9 mouse cellular contexts compared by ENCODE assay signal in genomic region chr5:122987211-122988020, GRCm38 (mm10). TPM values are rescaled to one million over a fixed set of nuclear protein-coding genes. Genes with fewer than 3 reads are reported as not detected.
DNase-seq lines count a peak whose midpoint lies in the region; ATAC-seq and TF ChIP-seq lines count a peak whose summit lies in the region.
"Had no signal": no experiment of that assay in that cellular context is flagged by ENCODE, and none has a peak within 500 bp of the region (broad histone marks: within the 10 kb centered on the region; RNA-seq: fewer than 3 reads in every experiment).

No protein-coding gene starts in this region.

- TF ChIP-seq EP300 in CH12.LX (IDR thresholded peaks at IDR 0.05; ENCODE audit: low read length) = no peak

- peaks cover 13 to 59% of the 10 kb centered on the region in 2 experiments for H3K4me1 ChIP-seq in CH12.LX (ENCODE audit: control insufficient read depth in 1 of 2, insufficient read depth in 2 of 2)
- H3K4me1 ChIP-seq in midbrain, postnatal 0 days (ENCODE audit: insufficient read depth, low read length) = peaks cover 7% of the 10 kb centered on the region; the same call in 1 of the 2 replicates

- peak; percentile 31; the same call in 1 of the 2 replicates for ATAC-seq in midbrain, postnatal 0 days (ENCODE audit: low FRiP score)

- 5% methylated on average over 39 of the region's 39 CpGs for WGBS in midbrain, postnatal 0 days

- intact Hi-C loops in gastrocnemius, adult 2 months (cut with DNase I) = loop anchor here (2.0 kb wide), 1 partner anchor 21 kb away; no protein-coding TSS in a partner anchor
- intact Hi-C loops in heart, postnatal 10 days (cut with DNase I) = loop anchor here (2.0 kb wide), 1 partner anchor 25 kb away; no protein-coding TSS in a partner anchor

- peak overlapping the region; percentile 77 for H3K4me3 ChIP-seq in gastrocnemius, adult 2 months
- peak overlapping the region; percentile 59 to 76 (median 63) for H3K4me3 ChIP-seq in CH12.LX (replicated peaks in 1 of 3; ENCODE audit: low read depth in 2 of 3, low read length in 2 of 3, poor library complexity in 1 of 3)
- H3K4me3 ChIP-seq in midbrain, postnatal 0 days (ENCODE audit: low read depth, low read length) = peak overlapping the region; percentile 67

- H3K4me2 ChIP-seq in CH12.LX (ENCODE audit: insufficient read depth, low read depth, poor library complexity, severe bottlenecking) = peak overlapping the region; percentile 67
- H3K4me2 ChIP-seq in midbrain, postnatal 0 days (ENCODE audit: low read depth, low read length, poor library complexity, severe bottlenecking) = peak overlapping the region; percentile 96

- peaks cover 13% of the 10 kb centered on the region for H3K79me2 ChIP-seq in CH12.LX (replicated peaks; ENCODE audit: control insufficient read depth, extremely low read depth, insufficient read depth, poor library complexity, severe bottlenecking)

- no peak for TF ChIP-seq CTCF in gastrocnemius, adult 2 months (IDR thresholded peaks at IDR 0.05)
- TF ChIP-seq CTCF in CH12.LX (conservative IDR thresholded peaks at IDR 0.05 in 1 of 2, IDR thresholded peaks at IDR 0.05 in 1 of 2; ENCODE audit: low read depth in 2 of 2, low read length in 2 of 2) = no peak
- TF ChIP-seq CTCF in midbrain, postnatal 0 days (IDR thresholded peaks at IDR 0.05) = no peak

- no peak for TF ChIP-seq RAD21 in CH12.LX (IDR thresholded peaks at IDR 0.05; ENCODE audit: low read depth, low read length)

- in situ Hi-C loops in CH12.LX (cut with MboI; ENCODE audit: low pct_ligation_motif_present, low pct_unique_long_range_greater_than_20kb, low sequenced_read_pairs) = no loop called here

- dilution Hi-C loops in CH12.LX (cut with MboI; ENCODE audit: extremely low pct_ligation_motif_present, extremely low pct_unique_long_range_greater_than_20kb, low sequenced_read_pairs) = no loop called here

- peak overlapping the region; percentile 96 for H3K27ac ChIP-seq in gastrocnemius, adult 2 months
- peak overlapping the region; percentile 76 for H3K27ac ChIP-seq in CH12.LX (ENCODE audit: insufficient read depth, low read depth)
- H3K27ac ChIP-seq in midbrain, postnatal 0 days (ENCODE audit: low read depth, low read length) = no peak overlapping the region

- no peaks in the 10 kb centered on the region for H3K9me3 ChIP-seq in CH12.LX (replicated peaks; ENCODE audit: low read length)
- no peaks in the 10 kb centered on the region for H3K9me3 ChIP-seq in midbrain, postnatal 0 days (ENCODE audit: low read length)

- H3K9ac ChIP-seq in CH12.LX (ENCODE audit: insufficient read depth, low read depth) = peak overlapping the region; percentile 64
- peak overlapping the region; percentile 65 for H3K9ac ChIP-seq in midbrain, postnatal 0 days (replicated peaks; ENCODE audit: low read length, poor library complexity, severe bottlenecking)

- no peaks in the 10 kb centered on the region for H3K27me3 ChIP-seq in CH12.LX (replicated peaks)
- H3K27me3 ChIP-seq in midbrain, postnatal 0 days (ENCODE audit: insufficient read depth, low read length) = no peaks in the 10 kb centered on the region; the same call in 1 of the 2 replicates

- H3K36me3 ChIP-seq in CH12.LX (replicated peaks in 1 of 2; ENCODE audit: control insufficient read depth in 1 of 2, insufficient read depth in 1 of 2, low read length in 1 of 2) = peaks cover 0 to 10% of the 10 kb centered on the region in 2 experiments
- no peaks in the 10 kb centered on the region for H3K36me3 ChIP-seq in midbrain, postnatal 0 days (ENCODE audit: insufficient read depth, low read length)

- peak; percentile 73 for DNase-seq in gastrocnemius, adult 2 months
- DNase-seq in gastrocnemius, adult 8-10 months (ENCODE audit: low spot score in 2 of 2) = no peak
- DNase-seq in CH12.LX (ENCODE audit: extremely low read depth) (peak; percentile 37), liver (peak; percentile 31)
- DNase-seq in embryo, embryonic 11 days = peak; percentile 68
- peak; percentile 29 to 45 for DNase-seq in heart, postnatal 10 days
- DNase-seq in midbrain, postnatal 0 days (ENCODE audit: low spot score) = peak; percentile 19
- DNase-seq in thymus, postnatal 4 days = peak; percentile 72

- peak; percentile 66 for TF ChIP-seq POLR2A in CH12.LX (IDR thresholded peaks at IDR 0.05; ENCODE audit: low read depth, low read length)

TF ChIP-seq in CH12.LX, 34 proteins besides CTCF, POLR2A, EP300 and RAD21:
- TF ChIP-seq TCF12 (IDR thresholded peaks at IDR 0.05; ENCODE audit: low read depth, low read length) = peak; percentile 55
- peak; percentile 18; the same call in 1 of the 2 replicates for TF ChIP-seq CHD2 (IDR thresholded peaks at IDR 0.05; ENCODE audit: low read length)
- TF ChIP-seq ZMIZ1 (IDR thresholded peaks at IDR 0.05; ENCODE audit: low read depth, low read length) = 0 out of 2 replicates have a peak, but pooled peaks have one; percentile 12
- peak; percentile 89 for TF ChIP-seq SIN3A (IDR thresholded peaks at IDR 0.05; ENCODE audit: low read length)
- TF ChIP-seq IRF4 (IDR thresholded peaks at IDR 0.05; ENCODE audit: low read depth, low read length) = peak; percentile 66; the same call in 1 of the 2 replicates
- no peak for TF ChIP-seq ZNF384 (IDR thresholded peaks at IDR 0.05; ENCODE audit: low read depth, low read length)
- TF ChIP-seq ETS1 (conservative IDR thresholded peaks at IDR 0.05; ENCODE audit: low read depth, low read length) = peak; percentile 55; the same call in 1 of the 2 replicates
- TF ChIP-seq MYC (IDR thresholded peaks at IDR 0.05; ENCODE audit: low read depth, low read length) = 0 out of 2 replicates have a peak, but pooled peaks have one; percentile 26
- peak; percentile 80 for TF ChIP-seq BHLHE40 (IDR thresholded peaks at IDR 0.05; ENCODE audit: low read depth, low read length)
- TF ChIP-seq POLR2AphosphoS2 (IDR thresholded peaks at IDR 0.05; ENCODE audit: low read depth, low read length) = no peak
- TF ChIP-seq CHD1 (IDR thresholded peaks at IDR 0.05; ENCODE audit: low read depth, low read length) = no peak
- TF ChIP-seq MAX (IDR thresholded peaks at IDR 0.05; ENCODE audit: low read length) = peak; percentile 82
- TF ChIP-seq MXI1 (IDR thresholded peaks at IDR 0.05; ENCODE audit: low read depth, low read length) = peak; percentile 99
TF ChIP-seq in CH12.LX: peak in this region for 10.

RNA-seq across cellular contexts. Expression of gene Kdm2b, which starts 2.2 kb away (rescaled TPM):
- 10 to 100 TPM; 11.5 to 13.3 TPM for total RNA-seq in gastrocnemius, adult 2 months (2021)
- total RNA-seq in gastrocnemius, adult 8-10 months (2022) = 10 to 100 TPM; 11.1 to 15.6 (median 13.1) TPM
- total RNA-seq in CH12.LX (2012; rRNA removed) (80.1 and 87.1 TPM in 2 replicates), CH12.LX (2014; rRNA removed) (69.3 and 76.7 TPM in 2 replicates)
- 120 and 138 TPM in 2 replicates for polyA plus RNA-seq in CH12.LX (2012; ENCODE audit: insufficient read length, low read depth)
- total RNA-seq in heart, postnatal 10 days (2021) = 10 to 100 TPM; 23.1 to 23.3 TPM
- total RNA-seq in midbrain, postnatal 0 days (2014; rRNA removed) = 107 and 110 TPM in 2 replicates
- 78.6 and 78.8 TPM in 2 replicates for polyA plus RNA-seq in midbrain, postnatal 0 days (2015; fragmentation: Nextera tagmentation; extraction: Ambion mirVana)

RNA-seq across cellular contexts. Expression of gene Orai1, which starts 27.5 kb away (rescaled TPM):
- 10 to 100 TPM; 32.1 to 38.7 TPM for total RNA-seq in gastrocnemius, adult 2 months (2021)
- total RNA-seq in gastrocnemius, adult 8-10 months (2022) = 10 to 100 TPM; 27.8 to 35.0 (median 29.8) TPM
- 17.8 and 18.6 TPM in 2 replicates for total RNA-seq in CH12.LX (2012; rRNA removed)
- total RNA-seq in CH12.LX (2014; rRNA removed) = 14.6 and 17.4 TPM in 2 replicates
- 23.1 and 27.7 TPM in 2 replicates for polyA plus RNA-seq in CH12.LX (2012; ENCODE audit: insufficient read length, low read depth)
- 10 to 100 TPM; 18.7 to 20.2 TPM for total RNA-seq in heart, postnatal 10 days (2021)
- total RNA-seq in midbrain, postnatal 0 days (2014; rRNA removed) = 16.3 and 24.0 TPM in 2 replicates
- 13.5 and 14.8 TPM in 2 replicates for polyA plus RNA-seq in midbrain, postnatal 0 days (2015; fragmentation: Nextera tagmentation; extraction: Ambion mirVana)

RNA-seq across cellular contexts. Expression of gene Morn3, which starts 59.4 kb away (rescaled TPM):
- not detected for total RNA-seq in gastrocnemius, adult 2 months (2021)
- total RNA-seq in gastrocnemius, adult 8-10 months (2022) = not detected
- total RNA-seq in CH12.LX (2012; rRNA removed) (not detected in 2 replicates), CH12.LX (2014; rRNA removed) (not detected in 2 replicates)
- polyA plus RNA-seq in CH12.LX (2012; ENCODE audit: insufficient read length, low read depth) = not detected in 2 replicates
- total RNA-seq in heart, postnatal 10 days (2021) = not detected
- not detected in 2 replicates for total RNA-seq in midbrain, postnatal 0 days (2014; rRNA removed)
- 1.1 and 1.3 TPM in 2 replicates for polyA plus RNA-seq in midbrain, postnatal 0 days (2015; fragmentation: Nextera tagmentation; extraction: Ambion mirVana)
- total RNA-seq: left cerebral cortex, postnatal 14 days had no signal

Comparison
In these comparisons a context has a peak if more than half of its experiments do, and no peak if none do; other contexts are left out.
1. DNase-seq: peak in gastrocnemius, adult 2 months (single experiment), CH12.LX (single experiment), embryo, embryonic 11 days (single experiment), heart, postnatal 10 days (2 of 2), liver (single experiment), midbrain, postnatal 0 days (single experiment) and thymus, postnatal 4 days (single experiment); none in gastrocnemius, adult 8-10 months (0 of 2).
2. Peak in every context shown above with its lines, with median percentiles within 50 percentile points of each other: H3K4me3 ChIP-seq.